Mouse (Mus musculus): ENCODE measurements around the gene Asb1.

- TF ChIP-seq CTCF (IDR thresholded peaks at IDR 0.05; ENCODE audit: borderline replicate concordance, extremely low read depth, insufficient read depth, insufficient read length) (no peak), POLR2A (IDR thresholded peaks at IDR 0.05; ENCODE audit: borderline replicate concordance, extremely low read depth, insufficient read depth, insufficient read length, poor library complexity, severe bottlenecking) (no peak)
These were observed 47.6 kb upstream of the Asb1 start for GRCm38 (mm10) chr1:91492740-91493139.
